ENCODE assay signal across 10 mouse cellular contexts in the genomic region with DNA sequence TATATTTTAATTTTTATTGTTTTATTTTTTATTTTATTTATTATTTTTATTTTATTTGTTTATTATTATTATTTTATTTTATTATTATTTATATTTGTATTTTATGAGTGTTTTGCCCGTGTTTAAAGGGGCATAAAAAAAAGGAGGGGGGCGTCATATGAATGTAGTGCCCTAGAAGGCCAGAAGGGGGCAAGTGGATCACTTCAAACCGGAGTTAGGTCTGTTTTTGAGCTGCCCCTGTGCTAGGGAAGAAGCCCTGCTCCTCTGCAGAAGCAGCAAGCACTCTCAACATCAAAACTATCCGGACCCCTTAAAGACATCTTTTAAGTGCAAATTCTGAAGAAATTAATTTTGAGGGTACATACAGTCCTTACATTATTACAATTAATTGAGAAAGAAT. TPM values are rescaled to one million over a fixed set of nuclear protein-coding genes. Genes with fewer than 3 reads are reported as not detected.
DNase-seq lines count a peak whose midpoint lies in the region; ATAC-seq lines count a peak whose summit lies in the region.
"Had no signal": no experiment of that assay in that cellular context is flagged by ENCODE, and none has a peak within 500 bp of the region (broad histone marks: within the 10 kb centered on the region; RNA-seq: fewer than 3 reads in every experiment).

No protein-coding gene starts in this region.

- H3K4me2 ChIP-seq in kidney, embryonic 14.5 days (replicated peaks; ENCODE audit: low read depth, low read length) = no peak overlapping the region

- no peaks in the 10 kb centered on the region for H3K27me3 ChIP-seq in kidney, embryonic 14.5 days (ENCODE audit: control insufficient read depth, insufficient read depth, low read length)

- no peaks in the 10 kb centered on the region for H3K4me1 ChIP-seq in kidney, embryonic 14.5 days (ENCODE audit: control insufficient read depth, insufficient read depth, low read length)

- no peak for ATAC-seq in kidney, embryonic 14.5 days (ENCODE audit: low FRiP score, low TSS enrichment)
- ATAC-seq in CD4-positive, CD25-positive, alpha-beta regulatory T cell, adult 4 months = peak; percentile 64
- peak; percentile 75 for ATAC-seq in granulocyte monocyte progenitor cell, adult 5-6 weeks (replicated peaks; ENCODE audit: poor library complexity, severe bottlenecking)

- H3K27ac ChIP-seq in kidney, embryonic 14.5 days (ENCODE audit: low read depth, low read length) = no peak overlapping the region
- H3K27ac ChIP-seq: macrophage had no signal

- no peak overlapping the region for H3K9ac ChIP-seq in kidney, embryonic 14.5 days (ENCODE audit: low read depth, low read length)

- no peaks in the 10 kb centered on the region for H3K9me3 ChIP-seq in kidney, embryonic 14.5 days (ENCODE audit: control insufficient read depth, low read length)

- H3K36me3 ChIP-seq in kidney, embryonic 14.5 days (ENCODE audit: control insufficient read depth, insufficient read depth, low read length) = no peaks in the 10 kb centered on the region

- peak; percentile 38 for DNase-seq in kidney, postnatal 10 days
- DNase-seq in 3T3-L1 (ENCODE audit: low read depth, low spot score) = peak; percentile 53
- no peak for DNase-seq in urinary bladder, postnatal 25 days (ENCODE audit: low spot score)
- no peak for DNase-seq in gastrocnemius, adult 18-20 months (ENCODE audit: low spot score)
- no peak for DNase-seq in testis, postnatal 14 days (ENCODE audit: low spot score)

- H3K4me3 ChIP-seq in kidney, embryonic 14.5 days (ENCODE audit: low read length) = no peak overlapping the region

- 19% methylated on average over 4 of the region's 4 CpGs for WGBS in kidney, embryonic 14.5 days

RNA-seq across cellular contexts. Expression of a gene that starts 10.7 kb away (rescaled TPM):
- polyA plus RNA-seq in kidney, embryonic 14.5 days (2014; fragmentation: Nextera tagmentation; extraction: Ambion mirVana) = not detected in 2 replicates
- polyA plus RNA-seq in CD4-positive, CD25-positive, alpha-beta regulatory T cell, adult 4 months (2017; shearing (Covaris generic)) = not detected
- total RNA-seq in granulocyte monocyte progenitor cell, adult 5-6 weeks (2014; fragmentation: Nextera tagmentation) = not detected in 2 replicates
- not detected in 2 replicates for total RNA-seq in granulocyte monocyte progenitor cell, adult 5-6 weeks (2017)
- not detected for total RNA-seq in gastrocnemius, adult 18-20 months (2021)
- polyA plus RNA-seq: kidney, embryonic 16.5 days; macrophage had no signal

RNA-seq across cellular contexts. Expression of a gene that starts 23.3 kb away (rescaled TPM):
- polyA plus RNA-seq in kidney, embryonic 14.5 days (2014; fragmentation: Nextera tagmentation; extraction: Ambion mirVana) = 12.5 and 13.7 TPM in 2 replicates
- polyA plus RNA-seq in CD4-positive, CD25-positive, alpha-beta regulatory T cell, adult 4 months (2017; shearing (Covaris generic)) = 1 to 10 TPM; 4.7 to 6.5 TPM
- 2.0 and 2.5 TPM in 2 replicates for total RNA-seq in granulocyte monocyte progenitor cell, adult 5-6 weeks (2014; fragmentation: Nextera tagmentation)
- total RNA-seq in granulocyte monocyte progenitor cell, adult 5-6 weeks (2017) = 1.4 and 2.2 TPM in 2 replicates
- total RNA-seq in gastrocnemius, adult 18-20 months (2021) = 1 to 10 TPM; 2.9 to 3.0 TPM

RNA-seq across cellular contexts. Expression of a gene that starts 29.2 kb away (rescaled TPM):
- not detected in 2 replicates for polyA plus RNA-seq in kidney, embryonic 14.5 days (2014; fragmentation: Nextera tagmentation; extraction: Ambion mirVana)
- not detected for polyA plus RNA-seq in CD4-positive, CD25-positive, alpha-beta regulatory T cell, adult 4 months (2017; shearing (Covaris generic))
- not detected in 2 replicates for total RNA-seq in granulocyte monocyte progenitor cell, adult 5-6 weeks (2014; fragmentation: Nextera tagmentation)
- total RNA-seq in granulocyte monocyte progenitor cell, adult 5-6 weeks (2017) = not detected in 2 replicates
- total RNA-seq in gastrocnemius, adult 18-20 months (2021) = not detected
- polyA plus RNA-seq: kidney, embryonic 16.5 days; macrophage had no signal

RNA-seq across cellular contexts. Expression of a gene that starts 45.1 kb away (rescaled TPM):
- not detected in 2 replicates for polyA plus RNA-seq in kidney, embryonic 14.5 days (2014; fragmentation: Nextera tagmentation; extraction: Ambion mirVana)
- polyA plus RNA-seq in CD4-positive, CD25-positive, alpha-beta regulatory T cell, adult 4 months (2017; shearing (Covaris generic)) = not detected
- not detected in 2 replicates for total RNA-seq in granulocyte monocyte progenitor cell, adult 5-6 weeks (2014; fragmentation: Nextera tagmentation)
- total RNA-seq in granulocyte monocyte progenitor cell, adult 5-6 weeks (2017) = not detected in 2 replicates
- not detected for total RNA-seq in gastrocnemius, adult 18-20 months (2021)
- polyA plus RNA-seq: kidney, embryonic 16.5 days; macrophage had no signal

Comparison
In these comparisons a context has a peak if more than half of its experiments do, and no peak if none do; other contexts are left out.
1. DNase-seq: peak in kidney, postnatal 10 days (single experiment) and 3T3-L1 (single experiment); none in urinary bladder, postnatal 25 days (single experiment), gastrocnemius, adult 18-20 months (single experiment) and testis, postnatal 14 days (single experiment).